Comparison of ENCODE assay signal across 12 mouse cellular contexts in genomic region chr7:25541464-25541863, GRCm38 (mm10). TPM values are rescaled to one million over a fixed set of nuclear protein-coding genes. Genes with fewer than 3 reads are reported as not detected.
DNase-seq lines count a peak whose midpoint lies in the region; ATAC-seq and TF ChIP-seq lines count a peak whose summit lies in the region.
"Not testable (repeated sequence)": the region's sequence is repeated elsewhere in the genome, so short reads cannot be mapped to it uniquely, and the experiment has no call there.
"Had no signal": no experiment of that assay in that cellular context is flagged by ENCODE, and none has a peak within 500 bp of the region (broad histone marks: within the 10 kb centered on the region; RNA-seq: fewer than 3 reads in every experiment).

No protein-coding gene starts in this region.

- H3K4me1 ChIP-seq in intestine, embryonic 14.5 days (replicated peaks; ENCODE audit: control insufficient read depth, insufficient read depth, low read length); small intestine, adult 2 months (ENCODE audit: control insufficient read depth, insufficient read depth, insufficient read length, low read length): not testable (repeated sequence)

- H3K9me3 ChIP-seq in intestine, embryonic 14.5 days (ENCODE audit: control insufficient read depth, low read length), result not testable (repeated sequence)

- 77% methylated on average over 8 of the region's 8 CpGs for WGBS in intestine, embryonic 14.5 days
- 68% methylated on average over 8 of the region's 8 CpGs for whole genome bisulfite sequencing in small intestine, adult 2 months

- ATAC-seq in intestine, embryonic 14.5 days (replicated peaks; ENCODE audit: low FRiP score, low TSS enrichment, low read depth), result not testable (repeated sequence)

- H3K36me3 ChIP-seq in intestine, embryonic 14.5 days (ENCODE audit: control insufficient read depth, insufficient read depth, low read length); small intestine, adult 2 months (ENCODE audit: control insufficient read depth, insufficient read depth, low read length): not testable (repeated sequence)

- H3K27ac ChIP-seq in intestine, embryonic 14.5 days (ENCODE audit: low read depth); small intestine, adult 2 months (ENCODE audit: insufficient read depth, low read depth, low read length): not testable (repeated sequence)

- not testable (repeated sequence) for H3K27me3 ChIP-seq in intestine, embryonic 14.5 days (replicated peaks; ENCODE audit: control insufficient read depth, insufficient read depth, low read length); small intestine, adult 2 months (ENCODE audit: control insufficient read depth, insufficient read depth, low read length)

- peak; percentile 49; the same call in 1 of the 2 replicates for TF ChIP-seq CTCF in small intestine, adult 2 months (IDR thresholded peaks at IDR 0.05; ENCODE audit: extremely low read depth, insufficient read length, insufficient replicate concordance, low read depth, low read length)

- not testable (repeated sequence) for H3K4me2 ChIP-seq in intestine, embryonic 14.5 days (ENCODE audit: low read length)

- H3K9ac ChIP-seq in intestine, embryonic 14.5 days (ENCODE audit: low read length), result not testable (repeated sequence)

- DNase-seq in CD4-positive, CD25-positive, alpha-beta regulatory T cell, adult 2 months (ENCODE audit: low read depth, low spot score), result peak; percentile 29
- DNase-seq in brain, adult 2 months (ENCODE audit: low read depth, low spot score), result peak; percentile 2
- peak; percentile 9 for DNase-seq in embryo, embryonic 9.5 days (ENCODE audit: extremely low spot score)
- peak; percentile 65 for DNase-seq in intestine, embryonic 14.5 days (ENCODE audit: low spot score)
- peak; percentile 30 for DNase-seq in layer of hippocampus, adult 9-10 months (ENCODE audit: low spot score)
- peak; percentile 16 for DNase-seq in lung, postnatal 25 days (ENCODE audit: low spot score)
- peak; percentile 6 for DNase-seq in yolk sac, embryonic 10.5 days (ENCODE audit: low spot score)

- TF ChIP-seq POLR2A in small intestine, adult 2 months (IDR thresholded peaks at IDR 0.05; ENCODE audit: low read depth, low read length), result not testable (repeated sequence)

- not testable (repeated sequence) for H3K4me3 ChIP-seq in intestine, embryonic 14.5 days (ENCODE audit: low read depth, low read length); small intestine, adult 2 months (ENCODE audit: low read depth, low read length)

RNA-seq across cellular contexts. Expression of gene Ceacam2, which starts 1.8 kb away (rescaled TPM):
- 0.08 TPM in 1 of 2 replicates, not detected in the other for polyA plus RNA-seq in intestine, embryonic 14.5 days (2014; fragmentation: Nextera tagmentation; extraction: Ambion mirVana)
- 0.60 and 0.93 TPM in 2 replicates for polyA plus RNA-seq in small intestine, adult 2 months (2012; rRNA removed)
- polyA plus RNA-seq: liver, embryonic 11.5 days; midbrain, embryonic 10.5 days; neural tube, embryonic 12.5 days; stomach, embryonic 14.5 days had no signal

Comparison
In these comparisons a context has a peak if more than half of its experiments do, and no peak if none do; other contexts are left out.
1. DNase-seq: peak in every context shown above with its lines; median percentile 65 in intestine, embryonic 14.5 days; 30 in layer of hippocampus, adult 9-10 months; 29 in CD4-positive, CD25-positive, alpha-beta regulatory T cell, adult 2 months; 16 in lung, postnatal 25 days; 9 in embryo, embryonic 9.5 days; 6 in yolk sac, embryonic 10.5 days; 2 in brain, adult 2 months.